9 mouse cellular contexts compared by ENCODE assay signal in genomic region chr10:64750791-64751190, GRCm38 (mm10).
DNase-seq lines count a peak whose midpoint lies in the region; ATAC-seq and TF ChIP-seq lines count a peak whose summit lies in the region.
"Had no signal": no experiment of that assay in that cellular context is flagged by ENCODE, and none has a peak within 500 bp of the region (broad histone marks: within the 10 kb centered on the region; RNA-seq: fewer than 3 reads in every experiment).

No protein-coding gene starts in this region.

- no peaks in the 10 kb centered on the region for H3K79me2 ChIP-seq in CH12.LX (replicated peaks; ENCODE audit: control insufficient read depth, extremely low read depth, insufficient read depth, poor library complexity, severe bottlenecking)

- H3K27me3 ChIP-seq in hindbrain, embryonic 14.5 days (ENCODE audit: control insufficient read depth, insufficient read depth, low read length): no peaks in the 10 kb centered on the region
- no peaks in the 10 kb centered on the region for H3K27me3 ChIP-seq in hindbrain, embryonic 13.5 days
- H3K27me3 ChIP-seq in CH12.LX (replicated peaks): no peaks in the 10 kb centered on the region
- H3K27me3 ChIP-seq: limb, embryonic 12.5 days had no signal

- WGBS in hindbrain, embryonic 14.5 days: 45% methylated on average over 5 of the region's 5 CpGs
- 43% methylated on average over 5 of the region's 5 CpGs for WGBS in hindbrain, embryonic 13.5 days

- no peaks in the 10 kb centered on the region; the same call in 1 of the 2 replicates for H3K9me3 ChIP-seq in hindbrain, embryonic 14.5 days (ENCODE audit: control insufficient read depth, low read length)
- H3K9me3 ChIP-seq in hindbrain, embryonic 13.5 days: no peaks in the 10 kb centered on the region
- H3K9me3 ChIP-seq in CH12.LX (replicated peaks; ENCODE audit: low read length): peaks cover 3% of the 10 kb centered on the region
- H3K9me3 ChIP-seq: limb, embryonic 12.5 days had no signal

- intact Hi-C loops in left cerebral cortex, postnatal 4 days (cut with DNase I): loop anchor here (5.0 kb wide), 2 partner anchors 1827 to 1982 kb away; no protein-coding TSS in a partner anchor

- TF ChIP-seq CTCF in CH12.LX (conservative IDR thresholded peaks at IDR 0.05 in 1 of 2, IDR thresholded peaks at IDR 0.05 in 1 of 2; ENCODE audit: low read depth in 2 of 2, low read length in 2 of 2): peak; percentile 35 to 59; a peak in 3 of 4 replicates

- dilution Hi-C loops in CH12.LX (cut with MboI; ENCODE audit: extremely low pct_ligation_motif_present, extremely low pct_unique_long_range_greater_than_20kb, low sequenced_read_pairs): no loop called here

- in situ Hi-C loops in CH12.LX (cut with MboI; ENCODE audit: low pct_ligation_motif_present, low pct_unique_long_range_greater_than_20kb, low sequenced_read_pairs): no loop called here

- ATAC-seq in hindbrain, embryonic 14.5 days (ENCODE audit: low FRiP score): no peak
- ATAC-seq in hindbrain, embryonic 13.5 days (ENCODE audit: low FRiP score): no peak
- ATAC-seq in frontal cortex, adult (ENCODE audit: low TSS enrichment): peak; percentile 96
- ATAC-seq in erythroid progenitor cell, adult 5-6 weeks (replicated peaks; ENCODE audit: low FRiP score, poor library complexity, severe bottlenecking): no peak

- H3K4me1 ChIP-seq in hindbrain, embryonic 14.5 days (replicated peaks; ENCODE audit: control insufficient read depth, insufficient read depth, low read length): no peaks in the 10 kb centered on the region
- no peaks in the 10 kb centered on the region for H3K4me1 ChIP-seq in hindbrain, embryonic 13.5 days (replicated peaks)
- H3K4me1 ChIP-seq in CH12.LX (ENCODE audit: control insufficient read depth in 1 of 2, insufficient read depth in 2 of 2): no peaks in the 10 kb centered on the region
- H3K4me1 ChIP-seq: limb, embryonic 12.5 days had no signal

- TF ChIP-seq RAD21 in CH12.LX (IDR thresholded peaks at IDR 0.05; ENCODE audit: low read depth, low read length): peak; percentile 49

- H3K4me3 ChIP-seq in hindbrain, embryonic 14.5 days (replicated peaks; ENCODE audit: low read length): no peak overlapping the region
- H3K4me3 ChIP-seq in hindbrain, embryonic 13.5 days: no peak overlapping the region
- no peak overlapping the region for H3K4me3 ChIP-seq in CH12.LX (replicated peaks in 1 of 3; ENCODE audit: low read depth in 2 of 3, low read length in 2 of 3, poor library complexity in 1 of 3)
- H3K4me3 ChIP-seq: limb, embryonic 12.5 days had no signal

- H3K27ac ChIP-seq in hindbrain, embryonic 14.5 days: no peak overlapping the region
- H3K27ac ChIP-seq in hindbrain, embryonic 13.5 days: no peak overlapping the region
- H3K27ac ChIP-seq in CH12.LX (ENCODE audit: insufficient read depth, low read depth): no peak overlapping the region
- H3K27ac ChIP-seq: limb, embryonic 12.5 days had no signal

- no peak for TF ChIP-seq POLR2A in CH12.LX (IDR thresholded peaks at IDR 0.05; ENCODE audit: low read depth, low read length)

- peak; percentile 76 for DNase-seq in hindbrain, embryonic 14.5 days (ENCODE audit: low spot score)
- DNase-seq in CH12.LX (ENCODE audit: extremely low read depth): peak; percentile 33
- peak; percentile 82 for DNase-seq in brain, adult 2 months (ENCODE audit: low read depth, low spot score)
- peak; percentile 32 for DNase-seq in left cerebral cortex, postnatal 4 days
- no peak for DNase-seq in urinary bladder, adult 2 months (ENCODE audit: low spot score)

- H3K4me2 ChIP-seq in hindbrain, embryonic 14.5 days (replicated peaks): no peak overlapping the region
- H3K4me2 ChIP-seq in hindbrain, embryonic 13.5 days: no peak overlapping the region
- no peak overlapping the region for H3K4me2 ChIP-seq in CH12.LX (ENCODE audit: insufficient read depth, low read depth, poor library complexity, severe bottlenecking)
- H3K4me2 ChIP-seq: limb, embryonic 12.5 days had no signal

- no peak for TF ChIP-seq EP300 in CH12.LX (IDR thresholded peaks at IDR 0.05; ENCODE audit: low read length)

- H3K36me3 ChIP-seq in hindbrain, embryonic 14.5 days (replicated peaks; ENCODE audit: control insufficient read depth, insufficient read depth): no peaks in the 10 kb centered on the region
- H3K36me3 ChIP-seq in hindbrain, embryonic 13.5 days: no peaks in the 10 kb centered on the region
- H3K36me3 ChIP-seq in CH12.LX (replicated peaks in 1 of 2; ENCODE audit: control insufficient read depth in 1 of 2, insufficient read depth in 1 of 2, low read length in 1 of 2): no peaks in the 10 kb centered on the region
- H3K36me3 ChIP-seq: limb, embryonic 12.5 days had no signal

- no peak overlapping the region for H3K9ac ChIP-seq in hindbrain, embryonic 14.5 days
- H3K9ac ChIP-seq in hindbrain, embryonic 13.5 days: no peak overlapping the region
- no peak overlapping the region for H3K9ac ChIP-seq in CH12.LX (ENCODE audit: insufficient read depth, low read depth)
- H3K9ac ChIP-seq: limb, embryonic 12.5 days had no signal

TF ChIP-seq in CH12.LX, 34 proteins besides CTCF, POLR2A, EP300 and RAD21:
- no peak for TF ChIP-seq SIN3A (IDR thresholded peaks at IDR 0.05; ENCODE audit: low read length)
- peak; percentile 47 for TF ChIP-seq SMC3 (IDR thresholded peaks at IDR 0.05; ENCODE audit: low read depth, low read length)
TF ChIP-seq in CH12.LX: peak in this region for 1.
